Mouse (Mus musculus) MEL (cell line): Measurements from ENCODE around the gene Slc37a4.

Source experiments
- CHD1 ChIP-seq: IDR thresholded peaks from 2 replicates; pipeline ENCODE4 v1.6.1; 2012; ENCODE audit warnings: low read depth, mild to moderate bottlenecking, inconsistent platforms, low read length, improper control_type of control experiment
- MYC ChIP-seq: IDR thresholded peaks from 2 replicates; pipeline ENCODE4 v1.6.1; 2011; ENCODE audit warnings: low read depth, mild to moderate bottlenecking, low read length, improper control_type of control experiment, moderate library complexity
- NELFE ChIP-seq: IDR thresholded peaks from 2 replicates; pipeline ENCODE4 v1.6.1; 2011; ENCODE audit warnings: low read depth, low read length, improper control_type of control experiment
- POLR2A ChIP-seq, 2 experiments: IDR thresholded peaks; 2 replicates each; pipeline ENCODE4 v1.6.1; 2011 to 2012; ENCODE audit warnings: low read length in 2 of 2, mild to moderate bottlenecking in 2 of 2, control low read depth in 1 of 2, improper control_type of control experiment in 1 of 2, low read depth in 1 of 2, moderate library complexity in 1 of 2; ENCODE audit not compliant: control insufficient read depth in 1 of 2, insufficient read depth in 1 of 2, poor library complexity in 1 of 2
- UBTF ChIP-seq: IDR thresholded peaks from 2 replicates; pipeline ENCODE4 v1.6.1; 2012; ENCODE audit warnings: low read depth, mild to moderate bottlenecking, inconsistent platforms, low read length, improper control_type of control experiment, moderate library complexity, borderline replicate concordance; ENCODE audit not compliant: insufficient read depth

- TF ChIP-seq CHD1, result no peak
- TF ChIP-seq POLR2A (IDR thresholded peaks at IDR 0.05; ENCODE audit: control insufficient read depth in 1 of 2, insufficient read depth in 1 of 2, low read depth in 1 of 2, low read length in 2 of 2, poor library complexity in 1 of 2), result no peak
- no peak for TF ChIP-seq MYC
- no peak for TF ChIP-seq NELFE
- TF ChIP-seq UBTF, result no peak
Observed at GRCm38 (mm10) chr9:44440961-44441360, 44.3 kb downstream of the Slc37a4 start, which contains the start of gene Foxr1.
